Mouse (Mus musculus): Measurements from ENCODE around the gene Abcc6. TPM values are rescaled to one million over a fixed set of nuclear protein-coding genes. Genes with fewer than 3 reads are reported as not detected.
"Not testable (repeated sequence)": the region's sequence is repeated elsewhere in the genome, so short reads cannot be mapped to it uniquely, and the experiment has no call there.

The Abcc6 gene
- total RNA-seq, 2 experiments from 2014 or later = 2.3 to 4.3 TPM

GRCm38 (mm10) chr7:46029299-46030144 lies 580 bp downstream of the Abcc6 start:
- DNase-seq (ENCODE audit: extremely low spot score in 1 of 2, low spot score in 1 of 2) = no peak

DNA sequence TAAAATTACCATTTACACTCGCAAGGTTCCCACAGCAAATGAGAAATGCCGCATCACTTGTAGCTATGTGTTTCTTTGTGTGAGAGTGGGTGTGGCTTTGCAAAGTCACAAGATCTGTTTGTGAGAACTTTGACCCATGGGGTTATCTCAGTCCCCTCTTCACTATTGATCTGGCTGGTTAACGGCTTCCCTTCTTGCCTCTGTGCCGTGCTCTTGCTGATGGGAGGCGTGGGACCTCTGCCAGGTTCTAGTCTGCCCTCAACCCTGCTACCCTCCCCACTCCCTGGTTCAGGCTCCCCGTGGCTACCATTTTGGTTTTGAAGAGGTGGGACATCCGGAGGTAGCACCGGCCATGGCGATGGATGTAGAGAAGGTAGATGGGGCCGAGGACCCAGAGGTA lies 1.4 kb downstream of the Abcc6 start:
- DNase-seq (ENCODE audit: extremely low spot score in 1 of 2, low spot score in 1 of 2) = no peak

- no peak for DNase-seq (ENCODE audit: extremely low spot score in 1 of 2, low spot score in 1 of 2)
Observed at GRCm38 (mm10) chr7:46025436-46025835, 4.7 kb downstream of the Abcc6 start.

DNA sequence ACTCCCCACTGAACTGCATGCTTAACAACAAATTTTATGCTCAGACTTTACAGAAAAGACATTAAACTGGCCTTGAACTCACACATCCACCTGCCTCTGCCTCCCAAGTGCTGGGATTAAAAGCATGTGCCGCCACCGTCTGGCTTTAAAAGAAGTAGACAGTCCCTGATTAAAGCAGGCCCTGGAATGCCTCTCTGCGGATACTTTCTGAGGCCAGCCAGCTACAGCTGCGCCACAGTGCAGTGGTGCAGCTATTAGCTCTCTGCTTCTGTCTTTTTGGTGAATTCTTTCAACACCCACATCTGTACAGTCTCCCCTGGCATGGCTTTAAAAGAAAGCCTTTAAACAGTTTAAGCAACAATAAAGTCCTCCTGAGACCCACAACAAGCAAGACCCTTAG lies 8.2 kb downstream of the Abcc6 start:
- no peak for DNase-seq (ENCODE audit: extremely low spot score in 1 of 2, low spot score in 1 of 2)

DNA sequence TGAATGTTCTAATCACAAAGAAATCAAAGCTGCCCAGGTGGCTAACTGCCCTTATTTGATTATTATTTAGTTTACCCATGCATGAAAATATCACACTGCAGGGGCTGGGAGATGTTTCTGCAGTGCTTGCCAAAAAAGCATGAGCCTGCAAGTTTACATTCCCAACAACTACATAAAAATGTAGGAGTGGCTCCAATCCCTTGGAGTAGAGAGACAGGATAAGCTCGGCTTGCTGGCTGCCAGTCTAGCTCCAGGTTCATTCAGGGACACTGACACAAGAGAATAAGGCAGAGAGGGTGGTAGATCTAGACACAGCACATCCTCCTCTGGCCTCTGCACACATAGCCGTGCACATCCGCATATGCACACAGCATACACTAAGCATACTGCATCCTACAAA lies 10.5 kb downstream of the Abcc6 start:
- DNase-seq (ENCODE audit: extremely low spot score in 1 of 2, low spot score in 1 of 2) = no peak

- DNase-seq (ENCODE audit: extremely low spot score in 1 of 2, low spot score in 1 of 2) = no peak
Observed at GRCm38 (mm10) chr7:46013266-46014010, 16.7 kb downstream of the Abcc6 start.

GRCm38 (mm10) chr7:46012121-46012520 lies 18.0 kb downstream of the Abcc6 start:
- no peak for DNase-seq (ENCODE audit: extremely low spot score in 1 of 2, low spot score in 1 of 2)

GRCm38 (mm10) chr7:46009578-46009977 lies 20.5 kb downstream of the Abcc6 start:
- peak; percentile 23 to 72 for DNase-seq (ENCODE audit: extremely low spot score in 1 of 2, low spot score in 1 of 2)

GRCm38 (mm10) chr7:46002748-46003147 lies 27.4 kb downstream of the Abcc6 start:
- no peak for DNase-seq (ENCODE audit: extremely low spot score in 1 of 2, low spot score in 1 of 2)

GRCm38 (mm10) chr7:46000577-46000976 lies 29.5 kb downstream of the Abcc6 start:
- no peak for DNase-seq (ENCODE audit: extremely low spot score in 1 of 2, low spot score in 1 of 2)

DNA sequence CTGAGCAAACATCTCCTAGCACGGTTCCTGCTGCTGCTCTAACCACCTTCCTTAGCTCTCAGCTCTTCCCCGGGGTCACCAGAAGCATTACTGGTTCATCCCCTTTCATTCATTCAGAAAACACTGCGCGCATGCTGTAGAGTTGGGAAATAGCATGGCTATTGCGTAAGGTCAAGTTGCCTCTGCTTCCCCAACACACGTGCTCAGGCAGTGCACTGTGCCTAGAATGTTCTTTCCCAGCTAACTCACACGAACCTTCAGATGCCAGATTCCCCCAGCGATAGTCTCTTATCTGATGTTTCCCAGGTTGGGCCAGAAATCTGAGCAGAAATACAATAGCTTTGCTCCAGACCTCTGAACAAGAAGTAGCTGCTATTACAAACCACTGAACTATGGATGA lies 37.6 kb downstream of the Abcc6 start:
- no peak for DNase-seq (ENCODE audit: extremely low spot score in 1 of 2, low spot score in 1 of 2)

DNA sequence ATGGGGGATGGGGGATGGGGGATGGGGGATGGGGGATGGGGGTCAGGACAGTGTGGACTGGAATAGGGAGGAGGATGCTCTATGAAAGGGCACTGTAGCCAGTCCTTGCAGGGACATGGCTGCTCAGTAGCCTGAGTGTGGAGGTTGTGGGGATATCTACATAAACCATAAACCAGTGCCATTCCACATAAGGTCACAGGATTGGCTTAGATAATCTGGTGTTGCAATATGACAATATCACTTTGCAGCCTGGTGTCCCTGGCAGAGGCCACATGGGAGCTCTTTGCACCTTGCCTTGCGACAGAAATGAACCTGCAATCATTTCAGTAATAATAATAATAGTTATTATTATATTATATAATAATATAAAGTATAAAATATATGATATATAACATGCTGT lies 41.8 kb downstream of the Abcc6 start:
- no peak for DNase-seq (ENCODE audit: extremely low spot score in 1 of 2, low spot score in 1 of 2)

DNA sequence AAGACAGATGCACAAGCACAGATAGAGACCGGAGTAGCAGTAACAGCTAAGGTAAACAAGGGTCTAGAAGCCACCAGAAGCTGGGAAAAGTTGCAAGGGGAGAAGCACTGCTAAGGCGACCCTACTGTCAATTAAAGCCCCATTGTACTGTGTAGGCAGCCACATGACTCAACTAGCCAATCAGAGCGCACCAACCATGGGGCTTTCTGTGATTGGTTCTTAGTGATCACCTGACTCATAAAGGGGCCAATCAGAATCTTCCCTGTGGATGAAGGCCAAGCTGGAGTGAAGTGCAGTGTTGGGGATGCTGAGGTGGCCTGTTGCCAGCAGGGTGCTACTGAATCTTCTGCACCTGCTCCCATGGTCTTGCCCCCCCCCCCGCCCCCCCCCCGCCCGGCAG lies 43.2 kb downstream of the Abcc6 start:
- no peak for DNase-seq (ENCODE audit: extremely low spot score in 1 of 2, low spot score in 1 of 2)

DNA sequence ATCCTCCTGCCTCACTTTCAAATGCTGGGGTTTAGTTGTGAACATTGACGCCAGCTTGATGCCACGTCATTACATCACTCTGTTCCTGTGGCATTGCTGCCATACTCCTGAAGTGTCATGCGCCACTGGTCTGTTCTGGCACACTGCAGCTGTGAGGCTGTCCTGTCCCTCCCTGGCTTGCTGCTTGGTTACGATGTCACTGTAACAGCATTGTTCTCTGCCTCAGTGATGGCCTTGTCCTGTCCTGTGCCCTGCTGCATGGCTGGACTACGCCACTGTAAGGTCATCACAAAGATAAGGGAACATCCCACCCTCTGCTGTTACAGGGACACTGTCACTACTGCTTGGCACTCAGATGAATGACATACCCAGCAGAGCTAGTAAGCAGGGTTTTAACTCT lies 48.5 kb downstream of the Abcc6 start:
- DNase-seq (ENCODE audit: extremely low spot score in 1 of 2, low spot score in 1 of 2) = no peak

GRCm38 (mm10) chr7:45974512-45974911 lies 55.6 kb downstream of the Abcc6 start:
- DNase-seq (ENCODE audit: extremely low spot score in 1 of 2, low spot score in 1 of 2) = no peak

DNA sequence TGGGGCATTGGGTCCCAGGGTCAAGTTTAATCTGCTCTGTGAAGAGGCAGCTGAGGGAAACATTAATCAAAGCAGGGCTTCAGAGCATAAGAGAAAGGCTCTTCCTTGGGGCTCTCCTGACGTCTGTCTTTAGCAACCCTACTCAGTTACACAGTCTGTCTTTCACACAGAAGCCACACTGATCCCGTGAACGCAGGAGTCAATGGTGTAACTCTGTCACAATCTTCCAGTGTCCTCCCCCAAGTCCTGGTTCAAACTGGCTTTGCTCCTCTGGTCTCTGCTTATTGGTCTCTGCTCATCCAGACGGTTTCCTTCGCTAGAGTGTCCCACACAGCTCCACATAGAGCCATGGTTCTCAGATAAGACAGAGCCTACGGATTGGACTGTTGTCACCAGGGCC lies 56.0 kb downstream of the Abcc6 start:
- no peak for DNase-seq (ENCODE audit: extremely low spot score in 1 of 2, low spot score in 1 of 2)

GRCm38 (mm10) chr7:45973271-45973687 lies 56.8 kb downstream of the Abcc6 start:
- DNase-seq (ENCODE audit: extremely low spot score in 1 of 2, low spot score in 1 of 2) = no peak

DNA sequence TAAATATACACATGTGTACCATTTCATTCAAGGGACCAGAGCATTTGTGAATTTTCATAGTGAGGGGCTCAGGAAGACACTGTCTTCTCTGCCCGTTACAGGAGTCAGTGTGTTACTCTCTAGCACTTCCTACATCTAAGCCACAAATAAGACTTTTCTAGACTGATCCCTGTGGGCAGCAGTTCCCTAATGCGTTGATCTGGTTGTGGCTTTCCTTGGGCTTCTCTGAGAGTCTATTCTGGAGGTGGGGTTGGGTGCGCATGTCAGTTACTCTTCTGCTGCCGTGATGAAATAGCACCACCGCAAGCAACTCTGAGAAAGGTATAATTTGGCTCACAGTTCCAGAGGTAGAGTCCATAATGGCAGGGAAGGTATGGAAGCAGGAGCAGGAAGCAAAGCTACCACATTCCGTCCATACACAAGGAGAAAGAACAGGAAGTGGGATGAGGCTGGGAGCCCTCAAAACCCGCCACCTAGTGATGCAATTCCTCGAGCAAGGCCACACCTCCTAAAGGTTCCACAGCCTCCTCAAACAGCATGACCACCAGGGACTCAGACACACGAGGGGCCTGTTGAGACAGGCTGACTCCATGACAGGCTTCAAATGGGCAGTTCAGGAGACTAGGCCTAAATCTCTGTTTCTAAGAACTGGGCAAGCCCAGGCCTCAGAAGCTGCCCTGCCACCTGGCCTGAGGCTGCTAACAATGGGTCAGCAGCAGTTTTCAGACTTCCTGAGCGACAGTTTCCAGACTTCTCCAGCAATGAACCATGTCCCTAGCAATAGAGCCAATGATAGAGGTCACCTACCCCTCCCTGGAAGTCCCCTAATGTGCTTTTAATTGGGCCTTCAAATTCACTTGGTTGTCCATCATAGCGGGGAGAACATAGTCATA lies 58.0 kb downstream of the Abcc6 start:
- no peak for DNase-seq (ENCODE audit: extremely low spot score in 1 of 2, low spot score in 1 of 2)

- no peak for DNase-seq (ENCODE audit: extremely low spot score in 1 of 2, low spot score in 1 of 2)
Observed at GRCm38 (mm10) chr7:45956611-45957010, 73.5 kb downstream of the Abcc6 start.

- DNase-seq (ENCODE audit: extremely low spot score in 1 of 2, low spot score in 1 of 2) = no peak
Observed at GRCm38 (mm10) chr7:45949061-45949460, 81.0 kb downstream of the Abcc6 start.

- DNase-seq (ENCODE audit: extremely low spot score in 1 of 2, low spot score in 1 of 2) = not testable (repeated sequence)
Observed at GRCm38 (mm10) chr7:45943280-45943679, 86.8 kb downstream of the Abcc6 start.
